Mouse (Mus musculus) liver, postnatal 0 days (tissue): ENCODE data around the gene Ppp1r12a.

Experiments used
- CTCF ChIP-seq: sonication (generic); IDR thresholded peaks from 2 replicates; pipeline ENCODE4 v1.5.1; 2016; ENCODE audit warnings: antibody characterized with exemption, low read depth
- EP300 ChIP-seq: IDR thresholded peaks from 2 replicates; pipeline ENCODE4 v1.6.1; 2016; ENCODE audit warnings: antibody characterized with exemption, low read depth, mild to moderate bottlenecking

DNA sequence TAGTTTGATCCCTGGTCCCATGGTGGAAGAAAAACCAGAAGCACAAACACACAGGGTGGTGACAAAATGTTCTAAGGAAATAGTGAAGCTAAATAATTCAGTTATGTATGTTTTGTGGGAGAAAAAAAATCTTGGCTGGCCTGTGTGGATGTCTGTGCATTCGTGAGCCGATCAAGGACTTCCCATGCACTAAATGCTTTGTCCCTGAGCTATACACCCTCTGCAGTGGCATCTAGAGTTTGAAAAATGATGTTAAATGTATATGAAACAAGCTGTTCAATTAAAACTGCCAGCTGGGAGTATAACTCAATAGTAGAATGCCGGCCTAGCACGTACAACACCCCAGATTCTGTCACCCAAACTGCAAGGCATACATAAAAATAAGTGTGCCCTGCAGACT lies 121.8 kb downstream of the Ppp1r12a start:
- no peak for TF ChIP-seq CTCF
- TF ChIP-seq EP300 = no peak
